Mouse (Mus musculus) embryonic stem cell, embryonic (primary cell): ENCODE measurements at regions not wholly inside any gene's neighbourhood (a gene's known extent, or its start where the extent isn't known, plus 50 kb on each side); places are given as distances from the start of the nearest gene placed in this dataset.

ENCODE experiments used
- CTCF ChIA-PET, 4 experiments: fragments of 300-600 bp in 2 of 4; fragments of 350-600 bp in 2 of 4; sonication (Branson Sonifier 250); formaldehyde crosslinking; loops; one replicate each; lab custom pipeline; 2022; ENCODE audit warnings: inconsistent platforms in 2 of 4; lab: Charles Lee
- POLR2A ChIA-PET, 4 experiments: fragments of 300-600 bp in 2 of 4; fragments of 350-600 bp in 2 of 4; sonication (Branson Sonifier 250); formaldehyde crosslinking; loops; one replicate each; lab custom pipeline; 2022; ENCODE audit warnings: antibody characterized with exemption in 4 of 4, inconsistent platforms in 1 of 4; lab: Charles Lee

DNA sequence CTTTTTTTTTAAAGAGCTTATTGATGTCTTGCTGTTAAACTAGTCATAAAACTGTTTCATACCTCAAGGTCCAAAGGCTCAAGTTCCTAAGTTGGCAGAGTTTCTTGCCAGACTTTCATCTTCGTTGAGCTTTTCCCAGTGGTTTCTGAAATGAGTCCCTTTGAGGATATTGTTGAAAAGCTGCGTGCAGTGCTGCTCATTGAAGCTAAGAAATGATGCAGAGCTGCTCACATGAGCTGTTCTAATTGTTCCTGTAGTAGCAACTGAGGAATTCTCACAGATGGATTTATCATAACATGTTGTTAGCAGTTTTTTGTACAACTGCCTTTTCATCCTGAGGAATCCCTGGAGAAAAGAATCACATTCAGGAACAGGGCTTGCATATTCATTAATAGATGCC, 249.3 kb downstream of the Col11a1 start:
- CTCF ChIA-PET, result no interaction called here
- POLR2A ChIA-PET, result no interaction called here

DNA sequence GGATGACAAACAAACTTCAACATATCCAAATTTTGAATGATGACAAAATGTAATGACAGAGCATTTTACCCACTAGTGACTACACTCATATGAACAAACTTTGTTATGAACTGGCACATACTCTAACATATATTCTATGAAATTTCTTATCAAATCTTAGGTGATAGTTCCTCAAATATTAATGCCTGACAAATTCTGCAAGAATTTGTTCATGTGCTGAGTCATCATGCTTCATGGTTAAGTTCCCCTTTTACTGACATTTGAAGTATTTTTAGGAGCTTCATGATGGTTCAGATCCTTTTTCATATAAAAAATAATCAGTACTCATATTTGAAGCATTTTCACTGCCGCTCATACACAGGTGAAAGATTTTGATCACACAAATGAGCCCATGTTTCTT, 289.1 kb downstream of the Col11a1 start:
- ChIA-PET POLR2A (no interaction called here), CTCF (no interaction called here)

DNA sequence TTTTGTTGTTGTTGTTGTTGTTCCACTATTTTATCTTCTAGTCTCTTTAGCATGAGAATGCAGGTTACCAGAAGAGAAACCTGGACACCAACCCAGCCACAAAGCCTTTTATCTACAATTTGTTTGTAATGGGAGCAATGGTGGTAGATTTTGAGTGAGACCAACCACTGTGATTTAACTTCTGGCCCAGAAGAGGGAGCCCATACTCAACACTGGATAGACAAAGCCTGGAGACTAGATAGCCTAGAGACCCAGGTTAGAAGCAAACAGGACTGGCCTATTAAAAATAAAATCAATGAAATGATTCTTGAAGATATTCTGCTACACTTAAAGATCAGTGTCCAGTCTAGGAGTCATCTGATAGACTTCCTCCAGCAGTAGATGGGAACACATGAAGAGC, 304.0 kb downstream of the Col11a1 start:
- POLR2A ChIA-PET, result interaction anchor here in 1 of 4 experiments (0.7 kb wide), 1 partner anchor 18 kb away, joined by 3 read pairs; no protein-coding TSS in a partner anchor

GRCm38 (mm10) chr3:114343714-114344113, 313.4 kb downstream of the Col11a1 start:
- ChIA-PET POLR2A (interaction anchor here in 1 of 4 experiments (0.6 kb wide), 1 partner anchor 92 kb away, joined by 4 read pairs; no protein-coding TSS in a partner anchor), CTCF (no interaction called here)

More for the DNA sequence above, 304.0 kb downstream of the Col11a1 start:
- CTCF ChIA-PET, result no interaction called here

- ChIA-PET CTCF (no interaction called here), POLR2A (no interaction called here)
Measured at GRCm38 (mm10) chr3:114380044-114380443, 349.7 kb downstream of the Col11a1 start.

GRCm38 (mm10) chr3:114403467-114403866, 373.1 kb downstream of the Col11a1 start:
- ChIA-PET POLR2A (no interaction called here), CTCF (no interaction called here)
